In the genomic region with DNA sequence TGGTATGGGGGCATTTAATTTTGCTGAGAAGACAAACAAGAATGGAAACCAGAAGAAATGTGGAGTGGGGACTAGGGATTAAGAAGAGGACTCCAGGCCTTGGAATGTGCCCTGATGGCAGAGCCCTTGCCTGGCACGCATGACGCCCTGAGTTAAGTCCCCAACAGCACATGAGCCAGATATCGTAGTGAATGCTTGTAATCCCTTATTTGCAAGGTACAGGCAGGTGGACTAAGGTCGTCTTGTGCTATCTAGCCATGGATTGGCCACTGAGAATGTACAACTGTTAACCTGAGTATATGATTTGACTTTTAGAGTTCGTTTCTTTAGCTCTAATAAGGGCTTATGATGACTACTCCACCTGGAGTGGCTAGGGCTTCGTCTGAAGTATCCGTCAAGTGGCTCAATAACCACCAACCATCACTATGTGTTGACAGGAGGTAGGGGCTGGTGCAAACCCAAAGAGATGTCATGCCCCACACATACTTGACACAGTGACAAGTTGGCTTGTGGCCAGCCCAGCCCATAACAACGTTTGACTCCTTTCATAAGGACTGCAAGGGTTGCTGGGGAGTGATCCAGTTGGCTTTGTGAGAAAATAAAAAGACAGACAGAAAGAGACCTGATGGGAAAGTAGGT, we compare ENCODE assay signal across 31 mouse cellular contexts.
A peak's percentile ranks its signal among the peaks of the same experiment; 100 is the strongest.
DNase-seq lines count a peak whose midpoint lies in the region; ATAC-seq lines count a peak whose summit lies in the region.
"Had no signal": no experiment of that assay in that cellular context is flagged by ENCODE, and none has a peak within 500 bp of the region (broad histone marks: within the 10 kb centered on the region; RNA-seq: fewer than 3 reads in every experiment).

No protein-coding gene starts in this region.

- H3K9ac ChIP-seq in heart, embryonic 14.5 days (ENCODE audit: low read length), result no peak overlapping the region
- H3K9ac ChIP-seq in lung, embryonic 16.5 days (ENCODE audit: low read length), result no peak overlapping the region
- H3K9ac ChIP-seq: hindbrain, embryonic 14.5 days; limb, embryonic 13.5 days; midbrain, embryonic 12.5 days; neural tube, embryonic 12.5 days had no signal

- no peak for DNase-seq in heart, adult 9 months (ENCODE audit: low spot score in 2 of 2)
- DNase-seq in heart, postnatal 4 days, result peak; percentile 66
- DNase-seq in heart, adult 8-10 months (ENCODE audit: low spot score), result no peak
- peak; percentile 81 for DNase-seq in lung, postnatal 36 days
- DNase-seq in hindbrain, embryonic 10.5 days (ENCODE audit: low spot score), result no peak
- no peak for DNase-seq in gastrocnemius, postnatal 25 days
- DNase-seq: adrenal gland, postnatal 14 days; cerebellum, adult 11-12 months; cerebellum, adult 9-11 months; gastrocnemius, adult 2 months; kidney, adult 11 months; kidney, postnatal 14 days; layer of hippocampus, adult 9-11 months; right cerebral cortex, adult 18-20 months; spleen, adult 18-20 months; thymus, adult 2 months; thymus, postnatal 36 days had no signal

- H3K4me3 ChIP-seq in heart, embryonic 14.5 days (ENCODE audit: control insufficient read depth in 1 of 2, insufficient read depth in 1 of 2, low read depth in 1 of 2, low read length in 2 of 2), result no peak overlapping the region
- no peak overlapping the region for H3K4me3 ChIP-seq in lung, embryonic 16.5 days (ENCODE audit: low read length)
- H3K4me3 ChIP-seq in hindbrain, embryonic 10.5 days, result no peak overlapping the region
- H3K4me3 ChIP-seq: erythroblast, embryonic 14.5 days; gastrocnemius, adult 2 months; limb, embryonic 13.5 days; megakaryocyte, embryonic 14.5 days; midbrain, embryonic 12.5 days; myocyte; neural tube, embryonic 12.5 days had no signal

- H3K27me3 ChIP-seq in heart, embryonic 14.5 days (ENCODE audit: control insufficient read depth, insufficient read depth, low read length), result peaks cover 98% of the 10 kb centered on the region
- H3K27me3 ChIP-seq in lung, embryonic 16.5 days (ENCODE audit: control insufficient read depth, insufficient read depth, low read depth, low read length), result peaks cover 9% of the 10 kb centered on the region; the same call in 1 of the 2 replicates
- peaks cover 60% of the 10 kb centered on the region for H3K27me3 ChIP-seq in hindbrain, embryonic 10.5 days (ENCODE audit: insufficient read depth, poor library complexity, severe bottlenecking)
- H3K27me3 ChIP-seq: megakaryocyte, embryonic 14.5 days; neural tube, embryonic 12.5 days; Patski had no signal

- WGBS in heart, embryonic 14.5 days, result 35% methylated on average over 8 of the region's 8 CpGs
- WGBS in lung, embryonic 16.5 days, result 44% methylated on average over 8 of the region's 8 CpGs
- WGBS in hindbrain, embryonic 10.5 days, result 87% methylated on average over 8 of the region's 8 CpGs

- no peaks in the 10 kb centered on the region for H3K36me3 ChIP-seq in heart, embryonic 14.5 days (ENCODE audit: control insufficient read depth, insufficient read depth, low read length)
- no peaks in the 10 kb centered on the region for H3K36me3 ChIP-seq in lung, embryonic 16.5 days (ENCODE audit: control insufficient read depth, insufficient read depth, low read length)
- no peaks in the 10 kb centered on the region for H3K36me3 ChIP-seq in hindbrain, embryonic 10.5 days
- H3K36me3 ChIP-seq: limb, embryonic 13.5 days; midbrain, embryonic 12.5 days; neural tube, embryonic 12.5 days had no signal

- no peaks in the 10 kb centered on the region for H3K9me3 ChIP-seq in heart, embryonic 14.5 days (ENCODE audit: control insufficient read depth, low read length)
- H3K9me3 ChIP-seq in lung, embryonic 16.5 days (ENCODE audit: control insufficient read depth, low read length), result no peaks in the 10 kb centered on the region
- no peaks in the 10 kb centered on the region for H3K9me3 ChIP-seq in hindbrain, embryonic 10.5 days
- H3K9me3 ChIP-seq: limb, embryonic 13.5 days; midbrain, embryonic 12.5 days; neural tube, embryonic 12.5 days had no signal

- ATAC-seq in heart, embryonic 14.5 days (ENCODE audit: insufficient number of reproducible peaks, insufficient read depth, low FRiP score, low read depth), result peak; percentile 56
- peak; percentile 95 for ATAC-seq in lung, embryonic 16.5 days (ENCODE audit: low read depth)
- ATAC-seq: forebrain, embryonic 16.5 days; inflammation-experienced regulatory T-cells, adult 6 months; Patski had no signal

- H3K4me1 ChIP-seq in heart, embryonic 14.5 days (ENCODE audit: control insufficient read depth in 2 of 2, insufficient read depth in 2 of 2, low read length in 2 of 2), result peaks cover 2 to 3% of the 10 kb centered on the region in 2 experiments; a peak in 2 of 4 replicates
- peaks cover 6% of the 10 kb centered on the region; the same call in 1 of the 2 replicates for H3K4me1 ChIP-seq in lung, embryonic 16.5 days (replicated peaks; ENCODE audit: control insufficient read depth, insufficient read depth, low read length)
- peaks cover 53% of the 10 kb centered on the region for H3K4me1 ChIP-seq in hindbrain, embryonic 10.5 days (replicated peaks)
- H3K4me1 ChIP-seq: megakaryocyte, embryonic 14.5 days had no signal

- H3K27ac ChIP-seq in heart, embryonic 14.5 days (replicated peaks in 1 of 2; ENCODE audit: control insufficient read depth in 1 of 2, insufficient read depth in 1 of 2, low read depth in 2 of 2, low read length in 2 of 2), result no peak overlapping the region
- no peak overlapping the region for H3K27ac ChIP-seq in lung, embryonic 16.5 days (ENCODE audit: low read length)
- no peak overlapping the region for H3K27ac ChIP-seq in hindbrain, embryonic 10.5 days
- H3K27ac ChIP-seq: gastrocnemius, adult 2 months; hindbrain, embryonic 14.5 days; limb, embryonic 13.5 days; midbrain, embryonic 12.5 days; neural tube, embryonic 12.5 days; stomach, postnatal 0 days had no signal

- no peak overlapping the region for H3K4me2 ChIP-seq in heart, embryonic 14.5 days (ENCODE audit: low read length)
- H3K4me2 ChIP-seq in lung, embryonic 16.5 days (ENCODE audit: low read depth, low read length), result no peak overlapping the region
- H3K4me2 ChIP-seq: hindbrain, embryonic 14.5 days; limb, embryonic 13.5 days; liver, embryonic 11.5 days; midbrain, embryonic 12.5 days; neural tube, embryonic 12.5 days had no signal

Comparison
In these comparisons a context has a peak if more than half of its experiments do, and no peak if none do; other contexts are left out.
1. DNase-seq: peak in heart, postnatal 4 days (single experiment) and lung, postnatal 36 days (single experiment); none in heart, adult 9 months (0 of 2), heart, adult 8-10 months (single experiment), hindbrain, embryonic 10.5 days (single experiment) and gastrocnemius, postnatal 25 days (single experiment).